Mouse (Mus musculus) cerebellum, adult 2 months (tissue): ENCODE results near the gene Rnf39. TPM values are rescaled to one million over a fixed set of nuclear protein-coding genes. Genes with fewer than 3 reads are reported as not detected.
"Not testable (repeated sequence)": the region's sequence is repeated elsewhere in the genome, so short reads cannot be mapped to it uniquely, and the experiment has no call there.

Experiments used
- DNase-seq, 2 experiments: peaks; one replicate each; pipeline ENCODE4 v3.0.0; 2021
- H3K27ac ChIP-seq: fragments of 200-500 bp; 2 replicates; pipeline ENCODE4 v1.5.1; 2012; ENCODE audit warnings: low read length, control low read depth, inconsistent platforms; ENCODE audit not compliant: insufficient read depth
- H3K27me3 ChIP-seq: fragments of 200-500 bp; 2 replicates; pipeline ENCODE4 v1.6.1; 2012; ENCODE audit warnings: inconsistent platforms, mild to moderate bottlenecking, low read length, moderate library complexity; ENCODE audit not compliant: control insufficient read depth, insufficient read depth
- H3K4me1 ChIP-seq: fragments of 200-500 bp; 2 replicates; pipeline ENCODE4 v1.6.1; 2011; ENCODE audit warnings: low read length; ENCODE audit not compliant: control insufficient read depth, insufficient read depth
- H3K4me3 ChIP-seq: fragments of 200-500 bp; replicated peaks from 2 replicates; pipeline ENCODE3; 2011; ENCODE audit warnings: mild to moderate bottlenecking, low read depth, low read length, control low read depth; ENCODE audit not compliant: insufficient read depth
- CTCF ChIP-seq: fragments of 200-500 bp; IDR thresholded peaks from 2 replicates; pipeline ENCODE4 v1.5.1; 2011; ENCODE audit warnings: low read depth, mild to moderate bottlenecking, control low read depth, low read length, moderate library complexity, borderline replicate concordance; ENCODE audit not compliant: insufficient read depth
- POLR2A ChIP-seq: fragments of 200-500 bp; IDR thresholded peaks from 2 replicates; pipeline ENCODE4 v1.6.1; 2011; ENCODE audit warnings: low read length, control low read depth, borderline replicate concordance; ENCODE audit not compliant: insufficient read depth
- WGBS: fragments of 180-500 bp; shearing (Covaris S2); methylation state at CpG from one replicate; pipeline ENCODE4 v1.1.7; 2018; 5-methylcytosine and 5-hydroxymethylcytosine counted together
- polyA plus RNA-seq: library from polyadenylated mRNA; depleted of rRNA; stranded (reverse); fragments of >200 nt; gene quantifications from 2 replicates; pipeline ENCODE4 v1.2.3, GENCODE M21; 2012

Rnf39 gene
- polyA plus RNA-seq, 1 experiment = 6.5 TPM

GRCm38 (mm10) chr17:36973271-36973787 is 30.6 kb downstream of the Rnf39 start:
- TF ChIP-seq POLR2A = no peak
- no peak for TF ChIP-seq CTCF
- Histone ChIP-seq H3K27ac (no peak overlapping the region), H3K27me3 (no peaks in the 10 kb centered on the region), H3K4me1 (no peaks in the 10 kb centered on the region), H3K4me3 (no peak overlapping the region)
- 70% methylated on average over 8 of the region's 8 CpGs for WGBS
- no peak for DNase-seq

- H3K27me3 ChIP-seq = no peaks in the 10 kb centered on the region
- no peaks in the 10 kb centered on the region for H3K4me1 ChIP-seq
- no peak within 1 kb of the TSS for H3K27ac ChIP-seq
- TF ChIP-seq POLR2A (no peak), CTCF (no peak)
- H3K4me3 ChIP-seq = no peak within 1 kb of the TSS
- WGBS = 15% methylated on average over 18 of the region's 18 CpGs
- no peak for DNase-seq
These were observed 38.6 kb downstream of the Rnf39 start, which contains the start of gene 2410137M14Rik for GRCm38 (mm10) chr17:36981221-36981813. 2410137M14Rik (minus strand) TSS chr17:36981237.

- Histone ChIP-seq H3K27ac (no peak overlapping the region), H3K27me3 (no peaks in the 10 kb centered on the region), H3K4me3 (no peak overlapping the region), H3K4me1 (no peaks in the 10 kb centered on the region)
- 28% methylated on average over 4 of the region's 4 CpGs for WGBS
- DNase-seq = no peak
- TF ChIP-seq CTCF (no peak), POLR2A (no peak)
These were observed 39.1 kb downstream of the Rnf39 start for GRCm38 (mm10) chr17:36981845-36982244.

- DNase-seq = no peak
- Histone ChIP-seq H3K27me3 (no peaks in the 10 kb centered on the region), H3K27ac (no peak overlapping the region), H3K4me3 (no peak overlapping the region), H3K4me1 (no peaks in the 10 kb centered on the region)
- no peak for TF ChIP-seq POLR2A
- TF ChIP-seq CTCF = no peak
- WGBS = 63% methylated on average over 5 of the region's 5 CpGs
These were observed 39.8 kb downstream of the Rnf39 start for GRCm38 (mm10) chr17:36982253-36983155.

GRCm38 (mm10) chr17:36988475-36988874 is 45.8 kb downstream of the Rnf39 start:
- Histone ChIP-seq H3K4me1 (no peaks in the 10 kb centered on the region), H3K27me3 (no peaks in the 10 kb centered on the region; the same call in 1 of the 2 replicates), H3K4me3 (no peak overlapping the region), H3K27ac (no peak overlapping the region)
- 7% methylated on average over 24 of the region's 24 CpGs for WGBS
- no peak for TF ChIP-seq POLR2A
- TF ChIP-seq CTCF = no peak
- no peak for DNase-seq

GRCm38 (mm10) chr17:36989437-36989836 is 46.7 kb downstream of the Rnf39 start, which contains the start of gene H2-M5:
H2-M5 (minus strand) TSS chr17:36989537.
- H3K27me3 ChIP-seq = no peaks in the 10 kb centered on the region; the same call in 1 of the 2 replicates
- WGBS = 32% methylated on average over 5 of the region's 5 CpGs
- DNase-seq = no peak
- H3K27ac ChIP-seq = no peak within 1 kb of the TSS
- TF ChIP-seq CTCF = no peak
- TF ChIP-seq POLR2A = no peak
- H3K4me3 ChIP-seq = no peak within 1 kb of the TSS
- no peaks in the 10 kb centered on the region for H3K4me1 ChIP-seq

GRCm38 (mm10) chr17:36990630-36991029 is 47.9 kb downstream of the Rnf39 start:
- H3K27ac ChIP-seq, H3K4me1 ChIP-seq, DNase-seq, H3K27me3 ChIP-seq, H3K4me3 ChIP-seq: not testable (repeated sequence)
- 92% methylated on average over 6 of the region's 6 CpGs for WGBS

GRCm38 (mm10) chr17:36992336-36993104 is 49.8 kb downstream of the Rnf39 start:
- 77% methylated on average over 3 of the region's 3 CpGs for WGBS
- no peaks in the 10 kb centered on the region; the same call in 1 of the 2 replicates for H3K27me3 ChIP-seq
- H3K4me3 ChIP-seq = no peak overlapping the region
- TF ChIP-seq CTCF = no peak
- TF ChIP-seq POLR2A = no peak
- H3K27ac ChIP-seq = no peak overlapping the region
- H3K4me1 ChIP-seq = no peaks in the 10 kb centered on the region
- no peak for DNase-seq
